Mouse (Mus musculus) embryo, embryonic 10 days (tissue): ENCODE measurements at regions not wholly inside any gene's neighbourhood (a gene's known extent, or its start where the extent isn't known, plus 50 kb on each side); places are given as distances from the start of the nearest gene placed in this dataset.

Experiments
- DNase-seq: peaks from one replicate; pipeline ENCODE4 v3.0.0-alpha.2; 2015; ENCODE audit warnings: low spot score

DNA sequence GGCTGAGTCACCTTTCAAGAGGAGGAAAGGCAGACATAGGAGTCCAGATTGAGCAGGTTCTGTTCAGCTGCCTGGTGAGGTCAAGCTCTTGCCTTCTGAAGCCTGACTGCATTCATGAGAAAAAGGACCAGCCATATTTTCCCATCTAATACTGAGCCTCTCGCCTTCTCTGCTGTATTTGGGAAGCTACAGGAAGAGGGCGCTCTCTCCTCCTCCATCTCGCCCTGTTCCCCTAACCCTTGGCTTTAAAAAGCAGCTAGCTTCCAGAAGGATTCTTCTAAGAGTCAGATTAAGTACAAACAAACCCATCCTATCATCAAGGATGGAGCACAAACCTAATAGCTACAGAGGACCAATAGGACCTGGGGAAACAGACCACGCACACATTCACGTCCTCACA is 98.3 kb downstream of the Foxb1 start:
- DNase-seq = peak; percentile 74

DNA sequence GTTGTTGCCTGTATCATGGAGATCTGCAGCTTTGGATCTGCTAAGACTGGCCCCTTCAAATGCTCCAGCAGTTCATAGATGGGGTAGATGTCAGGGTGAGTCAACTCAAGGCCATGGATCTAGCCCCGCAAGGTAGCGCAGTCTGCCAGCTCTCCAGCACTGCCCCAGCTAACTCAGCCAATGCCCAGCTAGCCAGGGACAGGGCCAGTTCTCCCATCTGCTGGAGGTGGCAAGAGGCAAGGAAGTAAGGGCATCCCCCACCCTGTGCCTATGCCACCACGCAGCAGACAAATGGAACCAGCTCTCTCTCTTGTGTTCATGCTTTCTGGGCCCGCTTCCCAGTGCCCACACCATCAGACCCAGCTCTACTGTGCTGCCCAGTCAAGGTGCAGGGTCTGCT is 102.5 kb downstream of the Foxb1 start:
- no peak for DNase-seq

DNA sequence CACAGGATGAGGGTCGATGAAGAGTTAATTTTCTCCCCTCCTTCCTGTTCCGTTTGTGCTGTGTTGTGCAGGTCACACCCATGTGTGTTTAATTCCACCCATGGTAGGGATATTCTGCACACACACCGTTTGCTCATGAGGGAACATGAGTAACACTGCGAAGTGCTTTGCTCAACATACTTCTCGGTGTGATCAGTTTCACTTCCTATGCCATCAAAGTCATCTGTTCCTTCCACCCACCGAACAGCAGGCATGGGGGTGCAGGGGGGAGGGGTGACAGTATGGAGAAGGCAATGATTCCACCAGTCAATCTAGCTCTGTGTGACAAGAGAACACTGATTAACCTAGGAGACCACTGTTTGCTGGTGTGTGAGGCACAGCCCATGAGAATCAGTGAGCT is 104.7 kb downstream of the Foxb1 start:
- no peak for DNase-seq

DNA sequence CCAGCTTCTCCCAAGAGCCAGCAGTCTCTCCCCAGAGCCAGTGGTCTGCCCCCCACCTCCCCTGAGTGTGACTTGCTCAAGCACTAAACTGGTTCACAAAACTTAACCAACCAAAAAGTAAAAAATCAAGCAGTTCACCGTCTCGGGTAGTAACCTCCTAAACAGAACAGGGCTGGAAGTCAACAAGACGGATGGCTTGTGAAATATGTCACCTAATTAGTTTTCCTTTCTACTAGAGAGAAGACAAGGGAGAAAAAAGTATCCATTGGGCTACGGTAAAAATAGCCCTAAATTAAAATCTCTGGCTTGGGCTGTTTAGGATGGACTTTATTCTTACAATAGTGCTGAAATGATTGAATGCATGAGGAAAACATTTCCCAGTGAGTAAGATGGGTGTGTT is 108.6 kb downstream of the Foxb1 start:
- no peak for DNase-seq

DNA sequence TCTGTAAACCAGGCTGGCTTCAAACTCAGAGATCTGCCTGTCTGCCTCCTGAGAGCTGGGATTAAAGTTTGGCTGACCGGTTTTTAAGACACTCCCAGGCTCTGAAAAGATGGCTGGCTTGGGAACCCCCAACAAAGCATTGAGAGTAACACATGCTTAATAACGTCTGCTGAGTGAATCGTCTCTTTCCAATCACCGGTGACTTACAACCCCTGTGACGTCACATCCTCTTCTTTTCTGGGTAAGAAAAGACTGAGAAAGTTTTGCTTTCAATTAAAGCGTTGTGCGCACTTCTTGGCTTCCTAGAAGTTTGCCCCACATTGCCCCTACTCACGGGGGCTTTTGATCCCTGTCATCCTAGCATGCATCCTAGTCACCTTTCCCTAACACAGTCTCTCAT is 109.1 kb downstream of the Foxb1 start:
- DNase-seq = no peak

DNA sequence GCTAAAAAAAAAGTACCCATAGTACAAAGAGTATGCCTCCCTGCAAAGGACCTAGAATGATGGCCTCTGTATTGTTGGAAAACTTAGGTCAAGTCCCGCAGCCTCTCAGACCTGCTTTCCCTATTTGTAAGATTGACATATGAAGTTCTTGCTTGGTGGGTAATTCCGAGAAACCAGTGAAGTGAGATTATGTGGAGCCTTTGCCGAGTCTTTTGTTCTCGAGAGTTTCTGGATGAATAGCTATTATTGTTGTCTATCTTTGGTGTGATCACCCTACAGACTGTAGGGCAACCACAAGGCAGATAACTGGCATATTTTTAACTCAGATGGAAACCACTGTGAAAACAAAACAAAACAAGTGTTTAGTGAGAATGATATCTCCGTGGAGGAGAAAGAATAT is 118.1 kb downstream of the Foxb1 start:
- no peak for DNase-seq

DNA sequence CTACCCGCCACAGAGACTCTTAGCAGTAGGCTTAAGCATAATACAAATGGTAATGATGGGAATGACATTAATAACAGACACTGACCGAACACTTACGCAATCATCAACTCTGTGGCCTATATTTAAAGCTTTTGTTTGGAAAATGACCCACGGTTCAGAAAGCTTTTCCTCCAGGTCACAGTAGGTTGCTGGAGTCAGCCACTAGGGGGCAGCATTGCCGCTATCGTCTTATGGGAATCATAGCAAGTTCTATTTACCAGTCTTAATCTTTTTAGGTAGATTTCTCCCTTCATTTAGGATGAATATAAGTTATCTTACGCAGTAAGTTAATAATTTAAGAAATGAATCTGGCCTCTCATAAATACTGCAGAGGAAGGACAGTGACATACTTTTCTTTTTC is 137.4 kb downstream of the Foxb1 start:
- peak; percentile 90 for DNase-seq

DNA sequence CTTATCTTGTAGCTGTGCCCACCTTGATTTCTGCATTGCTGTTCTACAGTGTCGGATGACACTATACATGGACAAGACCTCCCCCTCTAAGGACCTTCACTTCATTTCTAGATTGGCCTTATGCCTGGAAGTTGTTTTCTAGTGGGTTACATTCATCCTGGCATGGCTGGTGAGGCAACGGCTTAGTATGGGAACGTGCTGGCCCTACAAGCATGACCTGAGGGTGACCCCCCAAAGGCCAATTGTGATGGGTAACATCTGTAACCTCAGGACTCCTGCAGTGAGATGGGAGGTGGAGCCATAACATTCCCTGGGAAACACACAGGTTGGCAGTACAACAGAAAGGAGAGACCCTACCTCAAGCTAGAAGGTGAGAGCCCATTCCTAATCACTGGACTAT is 139.7 kb downstream of the Foxb1 start:
- peak; percentile 32 for DNase-seq

DNA sequence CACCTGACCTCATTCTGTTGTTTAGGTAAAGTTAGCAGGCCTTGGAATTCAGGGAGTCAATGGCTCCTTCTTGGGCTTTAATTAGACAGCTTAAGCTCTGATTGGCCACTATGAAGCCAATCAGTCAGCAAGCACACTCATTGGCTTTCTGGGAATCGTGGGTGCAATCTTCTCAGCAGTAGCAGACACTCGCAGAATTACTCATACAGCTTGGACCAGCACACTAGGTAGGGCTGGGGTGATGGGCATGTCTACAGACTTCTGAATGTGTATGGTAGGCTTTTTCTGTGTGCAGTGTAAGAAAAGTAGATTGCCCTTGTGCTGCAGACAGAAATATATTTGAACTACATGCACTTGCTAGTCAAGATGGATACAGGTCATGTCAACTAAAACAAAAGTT is 143.4 kb downstream of the Foxb1 start:
- DNase-seq = no peak

DNA sequence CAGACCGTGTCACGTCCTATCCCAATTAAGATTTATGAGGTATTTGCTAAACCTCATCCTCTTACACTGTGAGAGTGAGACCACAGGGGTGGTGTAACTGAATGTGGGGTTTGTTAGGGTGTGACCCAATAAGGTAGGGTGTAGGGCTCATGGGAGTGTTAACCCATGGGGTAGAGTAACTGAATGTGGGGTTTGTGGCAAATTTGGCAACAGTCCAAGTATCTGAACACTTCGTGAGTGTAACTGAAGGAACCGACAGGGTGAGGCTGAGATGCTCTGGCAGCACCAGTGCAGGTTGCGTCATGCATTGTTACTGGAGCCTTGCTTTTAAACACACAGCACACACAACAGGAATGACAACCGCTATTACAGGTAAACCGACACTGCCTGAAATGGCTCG is 144.1 kb downstream of the Anxa2 start:
- no peak for DNase-seq

DNA sequence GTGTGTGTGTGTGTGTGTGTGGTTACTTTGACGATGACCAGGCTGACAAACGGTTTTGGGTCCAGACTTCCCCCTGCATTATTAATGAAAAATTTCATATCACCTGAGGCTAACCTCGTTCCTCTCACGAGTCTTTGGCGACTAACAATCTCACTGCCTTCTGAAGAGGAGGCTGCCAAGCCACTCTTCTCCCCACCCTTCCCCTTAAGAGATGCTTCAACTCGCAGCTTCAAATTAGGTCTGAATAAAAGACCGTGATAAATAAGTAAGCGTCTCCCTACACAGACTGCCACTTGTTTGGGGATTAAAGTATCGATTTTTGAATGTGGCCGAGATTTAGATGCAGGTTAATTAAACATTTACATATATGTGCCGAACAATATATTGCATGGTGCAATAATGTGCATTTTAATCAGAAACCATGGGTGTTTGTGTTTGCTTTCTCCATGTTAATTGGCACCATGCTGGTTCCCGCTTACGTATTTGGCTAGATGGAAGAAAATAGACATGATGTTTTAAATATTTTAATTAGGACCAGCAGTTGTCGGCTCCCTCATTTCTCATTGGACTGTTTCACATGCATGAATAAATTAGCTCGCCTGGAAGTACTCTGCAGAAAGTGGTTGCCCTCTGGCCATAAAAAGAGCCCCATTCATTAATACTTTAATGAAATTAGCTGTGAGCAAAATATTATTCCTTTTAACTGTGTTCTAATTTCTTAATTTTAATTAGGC is 139.1 kb downstream of the Anxa2 start:
- DNase-seq = no peak

DNA sequence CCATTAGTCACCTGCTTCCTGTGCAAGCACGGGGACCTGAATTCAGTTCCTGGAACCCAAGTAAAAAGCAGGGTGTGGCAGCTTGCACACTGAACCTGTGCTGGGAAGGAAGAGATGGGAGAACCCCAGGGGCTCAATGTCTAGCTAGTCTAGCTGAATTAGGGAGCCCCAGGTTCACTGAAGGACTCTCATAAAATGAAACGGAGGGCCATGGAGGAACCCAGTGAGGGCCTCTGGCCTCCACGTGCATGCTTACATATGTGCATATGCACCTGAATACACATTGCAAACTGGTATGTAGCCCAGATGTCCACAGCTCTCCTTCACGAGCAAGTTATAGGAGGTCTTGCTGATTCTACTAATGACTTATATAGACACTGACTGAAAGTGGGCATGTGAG is 135.4 kb downstream of the Anxa2 start:
- no peak for DNase-seq

DNA sequence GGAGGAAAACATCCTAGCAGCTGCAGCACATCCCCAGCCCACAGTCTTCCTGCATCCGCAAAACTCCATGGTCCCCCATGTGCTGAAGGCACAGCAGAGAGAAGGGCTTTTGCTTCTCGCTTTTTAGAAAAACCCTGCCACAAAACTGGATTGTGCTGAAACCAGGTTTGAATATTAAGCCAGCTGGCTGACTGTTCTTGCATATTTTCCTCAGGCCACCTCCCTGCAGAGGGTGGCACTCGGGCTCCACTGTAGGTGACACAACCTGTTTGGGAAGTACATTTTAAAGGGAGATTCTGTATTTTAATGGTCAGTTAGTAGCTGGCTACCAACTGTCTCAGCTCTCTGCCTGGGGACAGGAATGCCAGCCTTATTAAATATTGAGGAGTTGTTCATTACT is 133.7 kb downstream of the Anxa2 start:
- DNase-seq = no peak

DNA sequence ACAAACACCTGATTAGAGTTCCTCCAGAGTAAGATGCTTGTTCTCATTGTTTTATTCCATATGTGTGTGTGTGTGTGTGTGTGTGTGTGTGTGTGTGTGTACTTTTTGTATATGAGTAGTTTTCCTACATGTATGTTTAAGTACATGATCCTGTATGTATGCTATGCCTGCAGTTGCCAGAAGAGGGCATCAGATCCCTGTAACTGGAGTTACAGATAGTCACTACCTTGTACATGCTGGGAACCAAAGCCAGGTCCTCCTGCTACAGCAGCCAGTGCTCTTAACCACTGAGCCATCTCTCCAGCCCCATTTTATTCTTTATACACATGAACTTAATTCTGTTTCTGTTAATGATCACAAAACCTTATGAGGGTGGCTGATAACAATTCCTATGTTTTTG is 127.8 kb downstream of the Anxa2 start:
- no peak for DNase-seq

DNA sequence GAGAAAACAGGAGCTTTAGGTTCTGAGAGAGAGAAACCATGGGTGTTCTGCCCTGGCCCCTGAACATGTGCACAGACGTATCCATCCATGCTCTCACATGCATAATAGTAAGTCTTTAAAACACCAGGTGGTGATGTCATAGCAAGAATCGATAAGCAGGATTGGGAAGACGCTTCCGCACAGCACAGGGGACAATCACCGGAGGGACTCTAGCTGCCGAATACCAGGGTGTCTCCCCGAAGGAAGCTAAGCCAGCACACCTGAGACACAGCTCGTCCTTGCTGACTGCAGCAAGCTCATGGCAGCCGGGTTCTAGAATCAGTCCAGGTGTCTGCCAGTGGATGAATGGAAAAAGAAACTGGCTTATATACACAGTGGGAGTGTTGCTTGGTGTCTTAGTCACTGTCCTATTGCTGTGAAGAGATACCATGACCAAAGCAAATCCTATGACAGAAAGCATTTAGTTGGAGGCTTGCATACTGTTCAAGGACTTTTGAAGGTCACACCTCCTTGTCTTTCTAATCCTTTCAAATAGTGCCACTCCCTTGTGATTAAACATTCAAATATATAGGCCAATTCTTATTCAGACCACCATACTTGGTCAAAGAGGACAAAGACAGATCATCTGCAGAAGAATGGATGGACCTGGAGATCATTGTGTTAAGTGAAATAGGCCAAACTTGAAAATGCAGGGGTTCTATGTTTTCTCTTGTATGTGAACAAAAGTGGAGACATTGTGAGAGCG is 124.4 kb downstream of the Anxa2 start:
- DNase-seq = no peak

DNA sequence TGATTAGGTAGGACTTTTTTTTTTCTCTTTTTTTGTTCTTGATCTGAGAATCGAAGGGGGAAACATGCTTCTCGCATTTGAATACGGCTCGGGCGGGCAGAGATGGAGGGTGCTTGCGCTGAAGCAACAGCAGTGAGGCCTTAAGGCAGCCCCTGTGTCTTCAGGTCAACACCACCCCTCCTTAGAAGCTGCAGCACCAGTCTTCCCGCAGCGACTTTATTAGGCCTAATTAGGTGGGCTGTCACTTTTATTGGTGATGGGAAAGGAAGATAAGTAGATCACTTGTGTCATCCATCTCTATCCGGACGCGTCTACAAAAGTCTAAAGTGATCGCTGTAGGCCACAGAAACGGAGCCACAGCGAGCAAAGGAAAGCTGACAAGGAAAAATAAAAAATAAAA is 122.0 kb downstream of the Anxa2 start:
- peak; percentile 12 for DNase-seq

DNA sequence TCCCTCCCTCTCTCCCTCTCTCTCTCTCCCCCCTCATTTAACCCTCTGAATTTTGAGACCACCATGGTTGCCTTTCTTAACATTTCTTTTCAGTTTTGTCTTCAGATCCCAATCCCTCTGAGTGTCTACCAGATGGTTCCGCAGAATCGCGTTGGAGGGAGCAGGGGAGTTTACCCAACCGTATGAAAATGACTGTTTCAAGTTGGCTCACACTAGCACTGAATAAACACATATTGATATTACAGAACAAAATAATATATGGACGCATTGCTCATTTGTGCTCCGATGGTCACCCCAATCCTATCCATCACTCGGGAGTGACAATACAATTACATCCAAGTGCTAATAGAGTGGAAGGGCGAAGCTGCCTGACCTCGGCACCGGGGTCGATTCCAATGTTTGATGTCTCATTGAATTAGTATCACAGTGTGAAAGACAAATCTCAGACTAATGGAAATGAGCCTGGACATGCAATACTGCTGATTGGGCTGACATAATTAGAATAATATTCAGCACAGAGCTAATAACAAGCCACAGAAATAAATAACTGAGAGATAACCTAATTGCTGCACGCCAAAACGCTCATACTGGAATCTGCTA is 115.3 kb downstream of the Anxa2 start:
- peak; percentile 51 for DNase-seq

DNA sequence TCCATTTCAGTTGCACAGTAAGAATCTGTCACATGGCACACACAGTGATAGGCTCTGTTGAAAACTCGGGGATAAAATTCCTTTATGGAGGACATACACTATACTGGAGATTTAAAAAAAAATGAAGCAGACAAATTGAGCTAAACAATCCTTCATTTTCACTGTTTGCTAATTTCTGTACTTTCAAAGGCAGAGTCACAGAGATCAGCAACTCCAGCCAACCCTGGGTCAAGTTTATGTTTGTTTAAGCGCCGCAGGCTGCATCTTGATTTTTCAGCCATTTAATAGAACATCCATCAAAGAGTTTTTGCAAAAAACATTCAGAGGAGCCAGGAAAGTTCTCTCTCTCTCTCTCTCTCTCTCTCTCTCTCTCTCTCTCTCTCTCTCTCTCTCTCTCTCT is 114.8 kb downstream of the Anxa2 start:
- no peak for DNase-seq

DNA sequence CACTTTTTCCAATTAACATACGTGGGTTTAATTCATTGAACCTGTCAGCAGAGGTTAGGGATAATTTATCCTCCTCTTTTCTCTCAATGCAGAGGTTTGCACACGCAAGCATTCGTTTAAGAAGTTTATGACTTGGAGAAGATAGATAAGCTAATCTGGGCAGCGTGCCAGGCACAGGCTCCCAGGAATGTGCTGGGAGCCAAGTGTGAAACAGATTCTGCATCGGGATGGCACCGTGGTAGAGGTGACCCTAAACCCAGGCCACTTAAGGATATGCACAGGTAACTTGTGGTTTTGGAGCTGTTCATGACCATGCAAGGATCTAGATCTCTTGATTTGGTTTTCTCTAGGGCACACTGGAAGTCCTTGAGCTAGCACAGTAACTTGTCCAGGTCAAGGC is 113.6 kb downstream of the Anxa2 start:
- DNase-seq = no peak

DNA sequence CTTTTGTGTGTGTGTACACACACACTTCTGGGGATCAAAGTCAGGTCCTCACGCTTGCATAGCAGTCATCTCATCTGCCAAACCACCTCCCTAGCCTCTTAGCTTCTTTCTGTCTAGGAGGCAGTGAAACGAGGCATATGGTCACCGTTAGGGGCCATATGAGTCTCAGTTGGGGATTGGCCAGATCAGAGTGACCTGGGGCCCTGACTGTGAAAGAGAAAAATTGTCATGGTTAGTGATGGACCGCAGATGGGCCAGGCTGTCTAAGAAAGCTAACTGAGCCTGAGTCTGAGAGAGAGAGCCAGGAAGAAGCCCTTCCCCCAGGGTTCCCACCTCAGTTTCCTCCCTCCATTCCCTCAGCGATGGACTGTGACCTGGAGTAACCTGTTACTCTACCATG is 89.8 kb downstream of the Anxa2 start:
- peak; percentile 13 for DNase-seq
